Mouse (Mus musculus): ENCODE measurements around the gene Gm14597. TPM values are rescaled to one million over a fixed set of nuclear protein-coding genes. Genes with fewer than 3 reads are reported as not detected.
"Not testable (repeated sequence)": the region's sequence is repeated elsewhere in the genome, so short reads cannot be mapped to it uniquely, and the experiment has no call there.

Gm14597 gene
- polyA plus RNA-seq, 1 experiment from 2014 or later = not detected

GRCm38 (mm10) chrX:53599993-53600392, 8.8 kb downstream of the Gm14597 start:
- not testable (repeated sequence) for H3K27me3 ChIP-seq (replicated peaks); H3K4me2 ChIP-seq (replicated peaks); H3K4me1 ChIP-seq; H3K36me3 ChIP-seq; ATAC-seq (ENCODE audit: low FRiP score, low read depth); H3K4me3 ChIP-seq; H3K27ac ChIP-seq; H3K9me3 ChIP-seq; H3K9ac ChIP-seq
- 23% methylated on average over 2 of the region's 2 CpGs for WGBS

- not testable (repeated sequence) for H3K9me3 ChIP-seq; H3K36me3 ChIP-seq; H3K27me3 ChIP-seq (replicated peaks); H3K27ac ChIP-seq; ATAC-seq (ENCODE audit: low FRiP score, low read depth); H3K4me1 ChIP-seq; H3K9ac ChIP-seq; H3K4me2 ChIP-seq (replicated peaks); H3K4me3 ChIP-seq
- 69% methylated on average over 4 of the region's 4 CpGs for WGBS
Observed at GRCm38 (mm10) chrX:53583404-53583803, 25.4 kb downstream of the Gm14597 start.

- H3K36me3 ChIP-seq; H3K27ac ChIP-seq; H3K9ac ChIP-seq; ATAC-seq (ENCODE audit: low FRiP score, low read depth); H3K4me3 ChIP-seq; H3K4me2 ChIP-seq (replicated peaks); H3K4me1 ChIP-seq; H3K27me3 ChIP-seq (replicated peaks); H3K9me3 ChIP-seq: not testable (repeated sequence)
- WGBS = 91% methylated on average over 2 of the region's 4 CpGs
Observed at GRCm38 (mm10) chrX:53581407-53581806, 27.4 kb downstream of the Gm14597 start.

- Histone ChIP-seq H3K4me2 (replicated peaks) (no peak overlapping the region), H3K4me3 (no peak overlapping the region), H3K9me3 (no peaks in the 10 kb centered on the region), H3K9ac (no peak overlapping the region), H3K27me3 (replicated peaks) (no peaks in the 10 kb centered on the region), H3K27ac (no peak overlapping the region), H3K36me3 (no peaks in the 10 kb centered on the region), H3K4me1 (no peaks in the 10 kb centered on the region)
- ATAC-seq (ENCODE audit: low FRiP score, low read depth) = no peak
- 94% methylated on average over 1 of the region's 1 CpGs for WGBS
Observed at GRCm38 (mm10) chrX:53579311-53579710, 29.5 kb downstream of the Gm14597 start.

Other genes starting within 250 kb of the Gm14597 start
- 70.9 and 80.5 TPM in 2 replicates for gene Mospd1, start 238.5 kb downstream of the Gm14597 start, polyA plus RNA-seq (2016; fragmentation: Nextera tagmentation; extraction: Ambion mirVana)
- gene Etd, start 174.1 kb downstream of the Gm14597 start, polyA plus RNA-seq (2016; fragmentation: Nextera tagmentation; extraction: Ambion mirVana) = not detected in 2 replicates
- gene Rtl8c, start 947 bp downstream of the Gm14597 start, polyA plus RNA-seq (2016; fragmentation: Nextera tagmentation; extraction: Ambion mirVana) = 111 and 113 TPM in 2 replicates
- gene Rtl8a, start 34.7 kb upstream of the Gm14597 start, polyA plus RNA-seq (2016; fragmentation: Nextera tagmentation; extraction: Ambion mirVana) = 146 and 157 TPM in 2 replicates
- gene Rtl8b, start 61.4 kb upstream of the Gm14597 start, polyA plus RNA-seq (2016; fragmentation: Nextera tagmentation; extraction: Ambion mirVana) = 114 and 123 TPM in 2 replicates
- 0.18 and 0.35 TPM in 2 replicates for gene 4930502E18Rik, start 115.8 kb upstream of the Gm14597 start, polyA plus RNA-seq (2016; fragmentation: Nextera tagmentation; extraction: Ambion mirVana)
- 0.15 TPM in 1 of 2 replicates, not detected in the other for gene 1700013H16Rik, start 148.9 kb upstream of the Gm14597 start, polyA plus RNA-seq (2016; fragmentation: Nextera tagmentation; extraction: Ambion mirVana)
- gene Zfp36l3, start 167.4 kb upstream of the Gm14597 start, polyA plus RNA-seq (2016; fragmentation: Nextera tagmentation; extraction: Ambion mirVana) = not detected in 2 replicates
- gene Xlr, start 188.7 kb upstream of the Gm14597 start, polyA plus RNA-seq (2016; fragmentation: Nextera tagmentation; extraction: Ambion mirVana) = 0.28 and 0.44 TPM in 2 replicates